In genomic region chr17:6433691-6434090, GRCm38 (mm10) we compare ENCODE assay signal across 7 mouse cellular contexts. TPM values are rescaled to one million over a fixed set of nuclear protein-coding genes. Genes with fewer than 3 reads are reported as not detected.
DNase-seq lines count a peak whose midpoint lies in the region; ATAC-seq and TF ChIP-seq lines count a peak whose summit lies in the region.
"Not testable (repeated sequence)": the region's sequence is repeated elsewhere in the genome, so short reads cannot be mapped to it uniquely, and the experiment has no call there.

No protein-coding gene starts in this region.

- in situ Hi-C loops in CH12.LX (cut with MboI; ENCODE audit: low pct_ligation_motif_present, low pct_unique_long_range_greater_than_20kb, low sequenced_read_pairs), result not testable (repeated sequence)

- not testable (repeated sequence) for H3K9ac ChIP-seq in CH12.LX (ENCODE audit: insufficient read depth, low read depth); embryonic facial prominence, embryonic 14.5 days (ENCODE audit: low read depth, low read length); lung, postnatal 0 days (replicated peaks; ENCODE audit: low read depth)
- peak overlapping the region; percentile 26; the same call in 1 of the 2 replicates for H3K9ac ChIP-seq in hindbrain, embryonic 13.5 days

- DNase-seq in CH12.LX (ENCODE audit: extremely low read depth), result not testable (repeated sequence)
- peak; percentile 98 for DNase-seq in R1 (ENCODE audit: low read depth, low spot score)
- peak; percentile 20 for DNase-seq in embryonic facial prominence, embryonic 14.5 days (ENCODE audit: low spot score)
- peak; percentile 9 to 10 for DNase-seq in kidney, postnatal 36 days
- DNase-seq in lung, postnatal 0 days (ENCODE audit: low spot score), result peak; percentile 7
- DNase-seq in right cerebral cortex, adult 2 months (ENCODE audit: low spot score in 2 of 2), result peak; percentile 62 to 65

- H3K4me1 ChIP-seq in CH12.LX (ENCODE audit: control insufficient read depth in 1 of 2, insufficient read depth in 2 of 2), result peaks cover 8 to 23% of the 10 kb centered on the region in 2 experiments; a peak in 3 of 4 replicates
- not testable (repeated sequence) for H3K4me1 ChIP-seq in embryonic facial prominence, embryonic 14.5 days (ENCODE audit: control insufficient read depth, insufficient read depth, low read length); lung, postnatal 0 days (ENCODE audit: insufficient read depth, low read depth, low read length)
- H3K4me1 ChIP-seq in hindbrain, embryonic 13.5 days (replicated peaks), result peaks cover 21% of the 10 kb centered on the region

- dilution Hi-C loops in CH12.LX (cut with MboI; ENCODE audit: extremely low pct_ligation_motif_present, extremely low pct_unique_long_range_greater_than_20kb, low sequenced_read_pairs), result not testable (repeated sequence)

- not testable (repeated sequence) for H3K27me3 ChIP-seq in CH12.LX (replicated peaks); embryonic facial prominence, embryonic 14.5 days (replicated peaks; ENCODE audit: control insufficient read depth, insufficient read depth, low read length); hindbrain, embryonic 13.5 days; lung, postnatal 0 days (replicated peaks; ENCODE audit: insufficient read depth, low read length)

- H3K9me3 ChIP-seq in CH12.LX (replicated peaks; ENCODE audit: low read length); embryonic facial prominence, embryonic 14.5 days (ENCODE audit: control insufficient read depth, low read length); hindbrain, embryonic 13.5 days; lung, postnatal 0 days (ENCODE audit: low read length): not testable (repeated sequence)

- TF ChIP-seq POLR2A in CH12.LX (IDR thresholded peaks at IDR 0.05; ENCODE audit: low read depth, low read length), result not testable (repeated sequence)

- not testable (repeated sequence) for TF ChIP-seq RAD21 in CH12.LX (IDR thresholded peaks at IDR 0.05; ENCODE audit: low read depth, low read length)

- not testable (repeated sequence) for TF ChIP-seq CTCF in CH12.LX (conservative IDR thresholded peaks at IDR 0.05 in 1 of 2, IDR thresholded peaks at IDR 0.05 in 1 of 2; ENCODE audit: low read depth in 2 of 2, low read length in 2 of 2); lung, postnatal 0 days (IDR thresholded peaks at IDR 0.05)

- H3K36me3 ChIP-seq in CH12.LX (replicated peaks in 1 of 2; ENCODE audit: control insufficient read depth in 1 of 2, insufficient read depth in 1 of 2, low read length in 1 of 2), result peaks cover 4 to 24% of the 10 kb centered on the region in 2 experiments
- peaks cover 11% of the 10 kb centered on the region; the same call in 1 of the 2 replicates for H3K36me3 ChIP-seq in embryonic facial prominence, embryonic 14.5 days (ENCODE audit: control insufficient read depth, insufficient read depth, low read length)
- peaks cover 26% of the 10 kb centered on the region for H3K36me3 ChIP-seq in hindbrain, embryonic 13.5 days
- not testable (repeated sequence) for H3K36me3 ChIP-seq in lung, postnatal 0 days (ENCODE audit: insufficient read depth, low read length)

- TF ChIP-seq EP300 in CH12.LX (IDR thresholded peaks at IDR 0.05; ENCODE audit: low read length); lung, postnatal 0 days (IDR thresholded peaks at IDR 0.05): not testable (repeated sequence)

- H3K4me3 ChIP-seq in CH12.LX (replicated peaks in 1 of 3; ENCODE audit: low read depth in 2 of 3, low read length in 2 of 3, poor library complexity in 1 of 3); embryonic facial prominence, embryonic 14.5 days (ENCODE audit: low read depth, low read length); hindbrain, embryonic 13.5 days; lung, postnatal 0 days (ENCODE audit: low read depth, low read length): not testable (repeated sequence)

- not testable (repeated sequence) for ATAC-seq in embryonic facial prominence, embryonic 14.5 days (ENCODE audit: low read depth); hindbrain, embryonic 13.5 days (ENCODE audit: low FRiP score); lung, postnatal 0 days

- H3K4me2 ChIP-seq in CH12.LX (ENCODE audit: insufficient read depth, low read depth, poor library complexity, severe bottlenecking); embryonic facial prominence, embryonic 14.5 days (ENCODE audit: low read depth, low read length); hindbrain, embryonic 13.5 days; lung, postnatal 0 days (replicated peaks; ENCODE audit: low read depth, low read length): not testable (repeated sequence)

- peaks cover 10% of the 10 kb centered on the region for H3K79me2 ChIP-seq in CH12.LX (replicated peaks; ENCODE audit: control insufficient read depth, extremely low read depth, insufficient read depth, poor library complexity, severe bottlenecking)

- peak overlapping the region; percentile 72 for H3K27ac ChIP-seq in CH12.LX (ENCODE audit: insufficient read depth, low read depth)
- not testable (repeated sequence) for H3K27ac ChIP-seq in embryonic facial prominence, embryonic 14.5 days (replicated peaks; ENCODE audit: low read depth, low read length); hindbrain, embryonic 13.5 days; lung, postnatal 0 days (ENCODE audit: low read length)

- 70% methylated on average over 3 of the region's 3 CpGs for WGBS in embryonic facial prominence, embryonic 14.5 days
- 77% methylated on average over 3 of the region's 3 CpGs for WGBS in hindbrain, embryonic 13.5 days
- 62% methylated on average over 3 of the region's 3 CpGs for WGBS in lung, postnatal 0 days

RNA-seq across cellular contexts. Expression of gene Dynlt1b, which starts 3.8 kb away (rescaled TPM):
- total RNA-seq in CH12.LX (2012; rRNA removed), result 338 and 389 TPM in 2 replicates
- total RNA-seq in CH12.LX (2014; rRNA removed), result 542 and 607 TPM in 2 replicates
- polyA plus RNA-seq in CH12.LX (2012; ENCODE audit: insufficient read length, low read depth), result 287 and 371 TPM in 2 replicates
- 563 and 584 TPM in 2 replicates for polyA plus RNA-seq in embryonic facial prominence, embryonic 14.5 days (2014; fragmentation: Nextera tagmentation; extraction: Ambion mirVana)
- polyA plus RNA-seq in hindbrain, embryonic 13.5 days (2015; fragmentation: Nextera tagmentation; extraction: Ambion mirVana), result 1,230 and 1,256 TPM in 2 replicates
- polyA plus RNA-seq in lung, postnatal 0 days (2015; fragmentation: Nextera tagmentation; extraction: Ambion mirVana), result 537 and 571 TPM in 2 replicates
